Comparison of ENCODE assay signal across 8 mouse cellular contexts in the genomic region with DNA sequence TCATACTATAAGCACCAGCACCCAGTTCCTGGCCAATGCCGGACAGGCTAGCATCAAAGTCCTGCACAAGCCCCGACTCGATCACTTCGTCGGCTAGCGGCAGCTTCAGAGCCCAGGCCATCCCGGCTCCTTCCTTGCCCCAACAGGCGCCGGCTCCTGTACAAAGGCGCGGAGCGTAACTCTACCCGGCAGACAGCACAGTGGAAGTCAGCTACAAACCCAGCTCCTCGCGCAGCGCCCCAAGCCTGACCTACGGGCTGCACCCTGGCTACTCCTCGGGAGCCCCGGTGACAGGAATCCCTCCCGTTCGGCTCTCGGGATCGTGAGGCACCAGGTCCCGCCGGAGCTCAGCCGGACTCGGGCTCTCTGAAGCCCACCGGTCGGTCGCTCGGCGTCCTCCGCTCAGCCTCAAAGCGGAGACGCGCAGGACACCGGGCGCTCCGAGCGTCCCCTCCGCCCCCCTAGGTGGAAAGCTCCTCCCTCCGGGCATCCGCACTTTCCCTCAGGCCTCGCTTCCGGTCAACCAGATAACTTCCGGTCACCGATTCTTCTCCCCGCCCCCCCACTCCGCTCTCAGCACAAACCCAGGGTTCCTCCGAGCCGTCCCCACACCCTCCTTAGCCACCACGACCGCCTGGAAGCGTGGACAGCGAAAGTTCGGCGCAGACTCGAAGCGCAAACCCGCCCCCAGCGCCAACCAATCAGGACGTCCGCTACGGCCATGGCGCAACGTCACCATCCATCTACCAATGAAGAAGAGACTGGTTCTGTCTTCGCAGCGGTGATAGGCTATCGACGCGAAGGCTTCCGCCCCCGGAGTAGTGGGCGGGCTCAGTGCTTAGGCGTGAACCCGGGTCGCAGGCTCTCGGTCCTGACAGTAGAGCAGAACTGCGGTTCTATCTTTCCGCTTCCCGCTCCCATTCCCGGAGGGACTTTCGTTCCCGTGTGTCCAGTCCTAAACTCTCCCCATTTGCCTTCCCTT. TPM values are rescaled to one million over a fixed set of nuclear protein-coding genes. Genes with fewer than 3 reads are reported as not detected.
DNase-seq lines count a peak whose midpoint lies in the region; ATAC-seq lines count a peak whose summit lies in the region.

Tfcp2 (minus strand) TSS at position 683 of the 982 bp plus-strand sequence.

- no peaks in the 10 kb centered on the region for H3K9me3 ChIP-seq in hindbrain, embryonic 16.5 days (ENCODE audit: control insufficient read depth, low read length)

- peak within 1 kb of the TSS; percentile 98 for H3K4me3 ChIP-seq in hindbrain, embryonic 16.5 days (ENCODE audit: low read length)
- peak within 1 kb of the TSS; percentile 71 for H3K4me3 ChIP-seq in macrophage (ENCODE audit: inconsistent target)

- under 1% methylated on average over 82 of the region's 84 CpGs for WGBS in hindbrain, embryonic 16.5 days
- under 1% methylated on average over 67 of the region's 84 CpGs for WGBS in macrophage (ENCODE audit: missing documents)

- DNase-seq in WW6 (ENCODE audit: low read depth, low spot score) = peak; percentile 90
- DNase-seq in cerebellum, postnatal 4 days (ENCODE audit: low spot score in 2 of 2) = peak; percentile 94 to 97
- peak; percentile 99 for DNase-seq in gastrocnemius, adult 18-20 months (ENCODE audit: low spot score)
- peak; percentile 99 for DNase-seq in left cerebral cortex, adult 18-20 months (ENCODE audit: low spot score in 2 of 2)
- peak; percentile 99 for DNase-seq in right cerebral cortex, adult 18-20 months
- peak; percentile 95 for DNase-seq in urinary bladder, postnatal 10 days (ENCODE audit: low spot score)

- peak within 1 kb of the TSS; percentile 92 for H3K9ac ChIP-seq in hindbrain, embryonic 16.5 days (ENCODE audit: low read depth, low read length)

- ATAC-seq in hindbrain, embryonic 16.5 days = peak; percentile 100

- no peaks in the 10 kb centered on the region for H3K36me3 ChIP-seq in hindbrain, embryonic 16.5 days (ENCODE audit: control insufficient read depth, insufficient read depth, low read length)
- no peaks in the 10 kb centered on the region for H3K36me3 ChIP-seq in macrophage (ENCODE audit: inconsistent target)

- H3K79me2 ChIP-seq in macrophage (ENCODE audit: inconsistent target) = peaks cover 11% of the 10 kb centered on the region; the same call in 1 of the 2 replicates

- H3K27ac ChIP-seq in hindbrain, embryonic 16.5 days (ENCODE audit: low read depth, low read length) = peak within 1 kb of the TSS; percentile 92
- H3K27ac ChIP-seq in macrophage = peak within 1 kb of the TSS; percentile 43

- H3K4me1 ChIP-seq in hindbrain, embryonic 16.5 days (ENCODE audit: control insufficient read depth, insufficient read depth, low read depth, low read length) = peaks cover 15% of the 10 kb centered on the region

- H3K4me2 ChIP-seq in hindbrain, embryonic 16.5 days (ENCODE audit: low read length) = peak within 1 kb of the TSS; percentile 95

- no peaks in the 10 kb centered on the region for H3K27me3 ChIP-seq in hindbrain, embryonic 16.5 days (replicated peaks; ENCODE audit: control insufficient read depth, insufficient read depth, low read length)

RNA-seq across cellular contexts. Expression of gene Tfcp2, which starts in this region (rescaled TPM):
- 10 to 100 TPM; 11.3 to 11.5 TPM for total RNA-seq in gastrocnemius, adult 18-20 months (2021)
- polyA plus RNA-seq in hindbrain, embryonic 16.5 days (2015; fragmentation: Nextera tagmentation; extraction: Ambion mirVana) = 32.4 and 37.4 TPM in 2 replicates
- total RNA-seq in left cerebral cortex, adult 18-20 months (2021) = 10 to 100 TPM; 25.4 to 31.6 TPM
- 10 to 100 TPM in 21 of 26 experiments, 1 to 10 TPM in 5; 5.3 to 53.4 (median 31.8) TPM for total RNA-seq in macrophage (2018; cell fraction: chromatin; rRNA removed)
- total RNA-seq in macrophage (2018; cell fraction: cytosol; rRNA removed) = 1 to 10 TPM; 1.5 to 9.5 (median 6.5) TPM
- total RNA-seq in macrophage (2018; cell fraction: nucleus; rRNA removed) = 10 to 100 TPM in 17 of 26 experiments, 1 to 10 TPM in 9; 2.7 to 33.9 (median 14.8) TPM
- polyA plus RNA-seq in macrophage (2018) = 5.4 to 10.9 TPM (median 6.5 TPM) in 3 replicates

Comparison
In these comparisons a context has a peak if more than half of its experiments do, and no peak if none do; other contexts are left out.
1. Peak in every context shown above with its lines: DNase-seq, ATAC-seq, H3K4me3 ChIP-seq and H3K27ac ChIP-seq.